Mouse (Mus musculus): ENCODE data around the gene Ldhc.
"Not testable (repeated sequence)": the region's sequence is repeated elsewhere in the genome, so short reads cannot be mapped to it uniquely, and the experiment has no call there.

The Ldhc gene

DNA sequence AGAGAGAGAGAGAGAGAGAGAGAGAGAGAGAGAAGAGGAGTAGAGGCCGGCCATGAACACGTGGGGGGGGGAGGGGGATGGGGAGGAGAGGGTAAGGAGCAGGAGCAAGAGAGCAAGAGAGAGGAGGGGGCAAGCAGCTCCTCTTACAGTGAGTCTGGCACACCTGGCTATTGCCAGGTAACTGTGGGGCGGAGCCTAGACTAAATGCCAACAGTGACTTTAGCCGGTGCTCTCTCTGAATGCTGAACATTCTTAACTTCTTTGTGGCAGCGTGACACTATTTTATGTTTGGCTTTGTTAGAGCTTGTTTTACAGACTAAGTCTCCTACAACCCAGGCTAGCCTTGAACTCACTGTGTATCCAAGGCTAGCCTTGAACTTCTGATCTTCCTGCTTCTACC, 18.7 kb upstream of the Ldhc start:
- DNase-seq (ENCODE audit: low read depth, low spot score) = no peak

DNA sequence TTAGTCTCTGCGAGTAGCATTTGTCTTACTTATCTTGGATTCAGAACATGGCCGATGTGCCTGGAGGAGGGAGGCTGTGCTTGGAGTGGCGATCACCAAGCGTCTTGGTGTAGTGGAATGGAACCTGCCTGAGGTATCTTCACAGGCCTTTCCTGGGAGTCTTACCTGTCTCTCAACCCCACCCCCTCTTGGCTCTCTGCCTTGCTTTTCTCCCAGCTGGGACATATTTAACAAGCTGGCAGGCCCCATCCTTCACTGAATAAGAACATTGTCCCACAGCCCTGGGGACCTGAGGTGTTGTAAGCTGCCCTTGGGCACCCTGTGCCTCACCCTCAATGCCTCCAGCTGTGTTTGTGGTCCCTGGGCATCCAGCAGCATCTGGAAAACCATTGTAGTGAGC, 17.4 kb upstream of the Ldhc start:
- DNase-seq (ENCODE audit: low read depth, low spot score) = no peak

DNA sequence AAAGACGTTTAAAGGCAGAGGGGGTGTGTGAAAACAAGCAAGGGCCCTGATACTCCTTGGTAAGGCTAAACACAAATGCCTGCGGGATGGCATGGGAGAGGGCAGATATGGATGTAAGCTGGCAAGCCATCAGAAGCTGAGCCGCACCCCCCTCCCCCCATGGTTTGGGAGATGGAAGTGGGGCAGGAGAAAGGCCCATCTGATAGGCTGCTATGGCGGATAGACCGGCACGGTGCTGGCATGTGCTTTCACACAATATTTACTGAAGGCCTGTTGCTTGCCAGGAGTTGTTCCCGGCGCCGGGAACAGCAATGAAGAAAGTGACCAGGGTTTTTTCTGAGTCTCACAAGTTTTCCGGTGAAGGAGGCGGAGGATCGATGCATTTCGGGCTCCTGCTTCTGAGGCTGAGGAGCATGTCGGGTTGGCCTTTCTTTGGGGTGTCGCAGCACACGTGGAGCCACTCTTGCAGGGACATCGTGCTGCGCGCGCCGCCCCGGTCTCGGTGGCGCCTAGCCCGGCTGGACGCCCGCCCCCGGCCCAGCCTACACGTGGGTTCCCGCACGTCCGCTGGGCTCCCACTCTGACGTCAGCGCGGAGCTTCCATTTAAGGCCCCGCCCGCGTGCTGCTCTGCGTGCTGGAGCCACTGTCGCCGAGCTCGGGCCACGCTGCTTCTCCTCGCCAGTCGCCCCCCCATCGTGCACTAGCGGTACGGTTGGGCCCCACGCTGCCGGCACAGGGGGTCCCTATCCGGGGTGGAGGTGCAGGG, 15.6 kb upstream of the Ldhc start:
- DNase-seq (ENCODE audit: low read depth, low spot score) = peak; percentile 91

DNA sequence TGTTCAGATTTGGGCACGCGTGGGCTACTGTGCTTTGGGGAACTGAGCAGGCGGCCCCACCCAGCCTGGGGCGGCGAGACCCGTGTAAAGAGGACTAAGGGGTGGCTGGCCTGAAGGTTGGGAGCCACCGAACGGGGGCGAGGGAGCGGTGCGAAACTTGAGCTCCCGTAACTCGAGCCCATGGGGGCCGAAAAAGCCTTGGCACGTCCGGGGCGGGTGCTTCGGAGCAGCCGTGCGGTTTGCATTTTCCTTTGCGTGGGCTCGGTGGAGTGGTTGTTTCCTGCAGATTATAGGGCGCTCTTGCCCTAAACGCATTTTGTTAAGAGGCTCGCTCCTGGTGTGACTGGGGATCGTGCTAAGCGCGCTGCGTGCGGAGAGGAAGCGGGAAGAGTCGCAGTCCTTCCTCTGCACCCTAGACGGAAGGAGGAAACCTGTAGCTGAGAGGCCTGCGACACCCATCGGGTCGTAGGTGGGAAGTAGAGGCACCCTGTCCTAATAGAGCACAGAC, 15.0 kb upstream of the Ldhc start:
- DNase-seq (ENCODE audit: low read depth, low spot score) = peak; percentile 64

DNA sequence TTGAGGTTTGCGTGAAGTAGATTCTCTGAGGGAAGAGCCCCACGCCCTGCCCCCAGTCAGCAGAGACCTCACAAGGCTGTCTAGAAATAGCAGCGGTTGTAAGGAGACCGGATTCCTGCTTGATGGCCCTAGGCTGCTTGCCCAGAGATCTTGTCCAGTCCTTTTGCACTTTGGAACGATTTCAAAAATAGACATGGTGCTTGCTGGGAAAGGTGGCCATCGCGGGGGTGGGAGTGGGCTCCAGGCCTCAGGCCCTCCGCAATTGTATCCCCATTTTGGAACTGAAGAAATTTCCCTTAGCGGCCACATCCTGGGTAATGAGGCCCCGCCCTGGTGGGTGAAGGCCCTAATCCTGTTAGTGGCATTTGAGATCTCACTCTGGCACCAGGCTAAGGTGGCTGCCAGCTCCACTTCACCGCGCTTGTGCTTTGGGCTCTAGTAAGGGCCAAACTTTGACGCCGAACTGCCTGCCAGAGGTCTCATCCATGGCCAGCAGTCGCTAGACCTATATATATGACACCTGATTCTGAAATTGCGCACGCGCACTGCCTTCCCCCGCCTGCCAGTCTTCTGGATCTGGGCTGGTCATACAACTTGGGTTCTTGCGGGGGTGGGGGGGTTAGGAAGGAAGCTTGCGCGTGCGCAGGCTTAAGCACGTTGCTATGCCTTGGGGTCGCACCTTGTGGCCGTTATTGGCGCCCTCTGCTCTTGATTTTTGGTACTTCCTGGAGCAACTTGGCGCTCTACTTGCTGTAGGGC, 14.3 kb upstream of the Ldhc start:
- DNase-seq (ENCODE audit: low read depth, low spot score) = peak; percentile 90

DNA sequence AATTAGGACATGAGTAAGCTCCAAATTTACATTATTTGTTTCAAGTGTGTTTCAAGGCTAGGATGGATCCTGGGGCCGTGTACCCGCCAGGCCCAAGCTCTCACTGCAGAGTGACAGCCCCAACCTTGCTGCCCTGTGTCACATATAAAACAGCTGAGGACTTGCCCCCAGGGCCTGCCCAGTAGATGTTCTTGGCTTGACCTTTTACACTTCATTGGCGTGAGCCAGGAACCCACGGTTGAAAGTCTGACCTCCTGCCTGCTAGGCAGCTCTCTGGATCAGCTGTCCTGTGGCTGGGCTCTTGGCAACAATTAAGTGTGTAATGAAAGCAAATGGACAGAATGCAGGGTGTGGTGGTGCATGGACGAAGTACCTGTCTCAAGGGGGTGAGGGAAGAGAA, 11.7 kb upstream of the Ldhc start:
- DNase-seq (ENCODE audit: low read depth, low spot score) = no peak

DNA sequence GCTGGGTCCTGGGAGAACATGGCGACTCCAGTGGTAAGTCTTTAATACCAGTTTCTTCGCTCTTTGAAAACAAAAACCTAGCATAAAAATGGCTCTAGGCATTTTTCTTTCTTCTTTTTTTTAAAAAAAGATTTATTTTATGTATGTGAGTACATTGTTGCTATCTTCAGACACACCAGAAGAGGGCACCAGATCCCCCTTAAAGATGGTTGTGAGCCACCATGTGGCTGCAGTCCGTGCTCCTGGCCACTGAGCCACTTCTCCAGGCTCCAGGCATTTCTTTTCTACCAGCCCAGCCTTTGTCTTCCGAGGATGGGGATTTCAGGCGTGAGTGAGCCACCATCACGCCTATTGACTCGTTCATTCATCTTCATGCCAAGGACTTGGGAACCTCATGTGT, 10.0 kb upstream of the Ldhc start:
- no peak for DNase-seq (ENCODE audit: low read depth, low spot score)

DNA sequence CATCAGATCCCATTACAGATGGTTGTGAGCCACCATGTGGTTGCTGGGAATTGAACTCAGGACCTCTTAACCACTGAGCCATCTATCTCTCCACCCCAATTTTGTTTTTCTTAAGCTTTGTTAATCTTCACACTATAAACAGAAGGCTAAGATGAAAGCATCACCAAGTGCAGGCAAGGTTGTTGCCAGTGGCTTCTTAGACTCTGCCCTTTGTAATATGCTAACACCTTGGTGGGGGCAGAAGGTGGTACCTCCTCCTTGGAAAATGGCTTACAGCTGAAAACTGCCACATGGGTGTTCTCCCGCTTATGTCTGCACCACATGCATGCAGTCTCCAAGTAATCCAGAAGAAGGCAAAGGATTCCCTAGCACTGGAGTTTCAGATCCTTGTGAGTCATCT, 8.3 kb upstream of the Ldhc start:
- DNase-seq (ENCODE audit: low read depth, low spot score) = no peak

DNA sequence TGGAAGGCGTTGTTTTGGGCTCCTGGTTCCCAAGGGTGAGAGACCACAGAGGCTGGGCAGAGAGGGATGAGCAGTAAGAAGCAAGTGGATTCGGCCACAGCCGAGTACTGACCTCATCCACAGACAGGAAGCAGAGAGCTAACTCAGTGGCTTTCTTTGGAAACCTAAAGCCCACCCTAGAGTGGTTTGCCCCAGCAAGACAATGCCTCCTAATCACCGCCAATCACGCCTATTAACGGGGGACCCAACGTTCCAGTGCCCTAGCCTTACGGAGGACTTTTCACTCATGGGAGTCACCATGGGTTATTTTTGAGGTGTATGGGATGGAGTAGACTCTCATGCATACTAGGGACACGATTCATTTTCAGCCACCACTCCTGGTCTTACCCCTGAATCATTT, 7.6 kb upstream of the Ldhc start:
- DNase-seq (ENCODE audit: low read depth, low spot score) = peak; percentile 40

DNA sequence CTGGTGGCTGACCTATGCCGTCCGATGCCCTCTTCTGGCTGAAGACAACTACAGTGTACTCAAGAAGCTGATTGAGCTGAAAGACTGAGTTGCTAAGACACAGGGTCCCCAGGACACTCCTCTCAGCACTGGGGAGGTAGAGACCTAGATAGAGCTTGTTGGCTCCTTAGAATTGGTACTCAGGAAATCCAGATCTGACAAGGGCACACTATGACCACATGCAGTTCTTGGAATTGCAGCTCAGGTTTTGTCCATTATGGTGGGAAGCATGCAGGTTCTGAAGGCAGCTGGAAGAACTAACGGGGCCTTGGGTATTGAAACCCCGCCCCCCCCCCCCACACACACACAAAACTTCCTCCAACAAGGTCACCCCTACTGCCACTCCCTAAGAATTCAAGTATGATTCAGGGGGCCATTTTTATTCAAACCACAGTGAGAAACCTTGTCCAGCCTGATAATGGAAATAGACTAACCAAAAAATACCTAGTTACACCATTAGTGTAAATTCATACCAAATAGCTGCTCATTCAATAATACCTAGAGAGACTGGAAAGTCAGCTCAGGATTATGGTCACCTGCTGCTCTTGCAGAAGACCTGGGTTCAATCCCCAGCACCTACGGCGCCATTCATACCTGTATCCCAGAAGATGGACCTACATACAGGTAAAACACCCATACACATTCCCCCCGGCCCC, 5.0 kb upstream of the Ldhc start:
- DNase-seq (ENCODE audit: low read depth, low spot score) = peak; percentile 34

DNA sequence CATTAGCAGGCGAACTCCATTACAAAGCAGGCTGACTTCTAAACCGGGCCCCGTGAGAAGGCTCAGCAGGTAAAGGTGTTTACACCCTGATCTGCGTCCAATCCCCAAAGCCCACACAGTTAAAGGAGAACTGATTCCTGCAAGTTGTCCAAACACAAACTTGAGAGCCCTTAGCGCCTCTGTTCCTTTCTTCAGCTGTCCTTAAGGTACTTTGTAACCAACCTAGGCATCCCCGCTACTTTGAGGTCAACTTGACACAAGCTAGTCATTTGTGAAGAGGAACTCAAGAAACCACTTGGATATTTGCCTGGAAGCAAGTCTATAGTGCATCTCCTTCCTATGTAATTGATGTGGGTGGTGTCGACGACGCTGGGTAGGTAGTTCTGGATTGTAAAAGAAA, 3.6 kb upstream of the Ldhc start:
- no peak for DNase-seq (ENCODE audit: low read depth, low spot score)

DNA sequence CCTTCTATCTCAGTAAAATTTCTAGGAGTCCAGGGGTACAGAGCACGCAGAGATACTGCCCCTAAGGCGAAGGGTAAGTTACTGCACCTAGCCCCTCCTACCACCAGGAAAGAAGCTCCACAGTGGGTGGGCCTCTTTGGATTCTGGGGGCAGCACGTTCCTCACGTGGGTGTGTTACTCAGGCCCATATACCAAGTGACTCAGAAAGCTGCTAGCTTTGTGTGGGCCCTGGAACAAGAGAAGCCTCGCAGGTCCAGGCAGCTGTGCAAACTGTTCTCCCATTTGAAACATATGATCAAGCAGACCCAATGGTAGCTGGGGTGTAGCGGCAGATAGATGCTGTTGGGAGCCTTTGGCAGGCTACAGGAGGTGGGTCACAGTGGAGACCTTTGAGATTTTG, 2.0 kb upstream of the Ldhc start:
- DNase-seq (ENCODE audit: low read depth, low spot score) = no peak

DNA sequence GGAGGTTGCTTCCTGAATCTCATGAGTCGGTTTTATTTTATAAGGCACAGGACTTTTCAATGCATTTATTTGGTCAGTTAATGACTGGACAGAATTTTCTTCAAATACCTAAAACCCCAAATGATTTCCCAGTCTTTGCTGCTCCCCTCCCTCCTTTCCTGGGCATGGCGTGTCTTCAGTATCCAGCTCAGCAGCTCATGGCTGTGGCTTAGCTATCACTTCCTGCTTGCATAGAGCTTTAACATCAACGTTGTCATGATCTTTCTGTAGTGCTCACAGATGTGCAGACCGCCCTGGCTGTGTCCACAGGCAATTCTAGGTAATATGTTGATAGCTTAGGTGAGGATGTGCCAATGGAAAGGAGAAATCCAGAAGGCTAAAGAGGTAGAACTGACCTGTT, 11.0 kb downstream of the Ldhc start:
- no peak for DNase-seq (ENCODE audit: low read depth, low spot score)

DNA sequence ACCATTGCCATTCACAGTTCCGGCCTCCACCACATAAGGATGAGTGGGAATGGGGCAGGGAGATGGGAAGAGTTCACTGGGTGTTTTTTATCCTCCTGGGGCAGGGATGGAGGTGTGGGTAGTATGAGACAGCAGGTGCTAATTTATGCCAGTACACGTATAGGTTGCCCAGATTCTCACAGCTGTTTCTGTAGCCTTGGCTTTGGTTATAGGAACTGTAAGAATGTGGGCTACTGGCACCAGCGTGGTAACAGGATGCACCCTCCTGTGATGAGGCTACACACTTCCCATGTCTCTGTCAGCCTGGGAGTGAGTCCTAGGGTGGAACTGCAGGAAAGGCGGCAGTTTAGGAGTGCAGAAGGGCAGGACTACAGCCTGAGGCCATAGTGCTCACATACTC, 15.8 kb downstream of the Ldhc start:
- no peak for DNase-seq (ENCODE audit: low read depth, low spot score)

DNA sequence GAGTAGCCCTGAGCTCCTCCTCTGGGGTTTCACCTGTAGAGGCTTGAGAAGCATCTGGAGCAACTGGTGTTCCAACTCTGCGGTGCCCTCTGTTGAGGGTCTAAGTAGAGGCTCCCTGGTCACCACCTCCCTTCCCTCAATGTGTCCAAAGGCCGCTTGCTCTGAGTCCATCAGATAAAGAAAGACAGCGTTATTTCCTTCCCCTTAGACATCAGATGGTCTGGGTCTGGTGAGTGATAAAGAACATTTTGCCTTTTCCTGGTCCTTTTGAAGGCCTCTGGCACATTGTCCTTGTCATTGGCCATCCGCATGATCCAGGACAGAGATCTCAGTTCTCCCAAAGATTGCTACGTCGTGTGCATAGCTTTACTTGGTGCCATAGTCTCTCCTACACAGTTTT, 16.3 kb downstream of the Ldhc start:
- no peak for DNase-seq (ENCODE audit: low read depth, low spot score)

DNA sequence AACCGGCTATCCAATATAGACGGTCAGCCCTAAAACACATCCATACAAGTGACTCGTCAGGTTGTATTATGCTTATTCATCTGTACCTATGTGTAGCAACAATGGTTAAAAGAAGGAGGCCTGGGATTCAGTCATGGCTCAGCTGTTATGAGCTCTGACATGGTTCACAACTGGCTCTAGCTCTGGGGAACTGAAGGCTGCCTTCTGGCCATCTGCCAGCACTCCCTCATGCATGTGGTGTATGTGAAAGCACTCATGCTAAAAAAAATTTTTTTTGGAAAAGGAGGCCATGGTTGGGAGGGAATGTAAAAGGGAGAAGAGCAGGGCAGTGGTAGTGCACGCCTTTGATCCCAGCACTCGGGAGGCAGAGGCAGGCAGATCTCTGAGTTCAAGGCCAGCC, 18.8 kb downstream of the Ldhc start:
- no peak for DNase-seq (ENCODE audit: low read depth, low spot score)

DNA sequence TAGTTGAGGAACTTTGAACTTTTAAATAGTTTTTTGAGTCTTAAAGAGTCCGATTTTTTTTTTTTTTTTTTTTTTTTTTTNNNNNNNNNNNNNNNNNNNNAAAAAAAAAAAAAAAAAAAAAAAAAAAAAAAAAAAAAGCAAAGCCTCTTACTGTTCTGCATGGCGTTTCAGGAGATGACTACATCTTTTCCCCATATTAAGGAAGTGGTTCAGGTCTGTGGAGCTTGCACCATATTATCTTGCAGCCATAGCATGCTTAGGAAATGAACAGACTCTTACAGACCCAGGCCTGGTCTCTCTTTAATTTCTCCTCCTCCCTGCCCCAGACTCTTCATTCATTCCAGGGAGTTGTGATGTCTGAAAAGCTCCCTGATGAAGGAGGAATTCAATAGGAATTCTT, 20.0 kb downstream of the Ldhc start:
- no peak for DNase-seq (ENCODE audit: low read depth, low spot score)

DNA sequence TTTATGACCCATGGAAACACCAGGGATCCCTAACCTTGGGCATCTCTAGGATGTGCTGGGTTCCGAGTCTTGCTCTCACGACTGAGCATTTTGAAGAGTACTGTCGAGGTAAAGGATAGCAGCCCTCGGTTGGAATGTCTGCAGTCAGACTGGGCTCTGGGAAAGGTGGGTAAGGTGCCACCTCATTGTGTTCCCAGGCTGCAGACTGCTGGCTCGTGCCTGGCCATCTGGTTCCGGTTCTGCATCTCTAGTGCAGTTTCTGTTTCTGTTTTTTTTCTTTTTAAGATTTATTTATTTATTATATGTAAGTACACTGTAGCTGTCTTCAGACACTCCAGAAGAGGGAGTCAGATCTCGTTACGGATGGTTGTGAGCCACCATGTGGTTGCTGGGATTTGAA, 20.9 kb downstream of the Ldhc start:
- not testable (repeated sequence) for DNase-seq (ENCODE audit: low read depth, low spot score)

DNA sequence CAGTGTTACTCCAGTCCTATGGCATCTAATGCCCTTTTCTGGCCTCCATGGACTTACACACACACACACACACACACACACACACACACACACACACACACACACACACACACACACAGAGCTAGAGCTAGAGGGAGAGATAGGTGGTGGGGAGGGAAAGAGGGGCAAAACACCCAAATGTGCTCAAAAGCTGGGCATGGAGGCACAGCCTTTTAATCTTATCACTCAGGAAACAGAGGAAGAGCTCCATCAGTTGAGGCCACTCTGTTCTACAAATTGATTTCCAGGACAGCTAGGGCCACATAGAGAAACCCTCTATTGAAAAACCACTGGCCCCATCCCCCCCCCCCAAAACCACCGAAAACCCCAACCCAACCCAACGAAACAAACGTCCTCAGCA, 22.3 kb downstream of the Ldhc start:
- no peak for DNase-seq (ENCODE audit: low read depth, low spot score)

DNA sequence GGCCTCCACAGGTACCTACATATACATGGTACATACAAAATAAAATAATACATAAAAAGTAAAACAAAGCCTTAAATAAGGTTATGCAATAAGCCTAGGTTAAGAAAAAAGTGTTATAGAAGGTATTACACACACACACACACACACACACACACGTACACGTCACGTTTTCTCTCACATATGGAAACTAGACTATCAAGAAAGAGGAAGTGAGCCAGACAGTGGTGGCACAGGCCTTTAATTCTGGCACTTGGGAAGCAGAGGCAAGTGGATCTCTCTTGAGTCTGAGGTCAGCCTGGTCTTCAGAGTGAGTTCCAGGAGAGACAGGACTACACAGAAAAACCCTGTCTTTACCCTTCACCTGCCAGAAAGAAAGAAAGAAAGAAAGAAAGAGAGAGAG, 34.5 kb downstream of the Ldhc start:
- DNase-seq (ENCODE audit: low read depth, low spot score) = no peak

DNA sequence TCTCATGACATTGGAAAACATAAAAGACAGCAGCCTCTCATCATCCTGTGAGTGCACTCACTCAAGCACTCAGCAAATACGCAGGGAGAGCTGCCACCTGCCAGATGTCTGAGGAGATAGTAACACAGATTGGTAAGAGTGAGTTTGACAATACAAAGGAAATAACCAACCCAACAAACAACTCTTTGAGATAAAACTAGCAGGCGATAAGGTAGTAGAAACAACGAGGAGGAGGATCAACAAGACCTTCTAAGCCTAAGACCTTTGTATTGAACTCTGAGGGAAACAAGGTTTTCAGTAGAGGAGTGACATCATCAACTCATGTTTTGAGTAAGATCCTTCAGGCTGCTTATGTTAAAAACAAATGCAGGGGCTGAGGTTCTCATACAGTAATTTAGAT, 38.3 kb downstream of the Ldhc start:
- DNase-seq (ENCODE audit: low read depth, low spot score) = no peak

DNA sequence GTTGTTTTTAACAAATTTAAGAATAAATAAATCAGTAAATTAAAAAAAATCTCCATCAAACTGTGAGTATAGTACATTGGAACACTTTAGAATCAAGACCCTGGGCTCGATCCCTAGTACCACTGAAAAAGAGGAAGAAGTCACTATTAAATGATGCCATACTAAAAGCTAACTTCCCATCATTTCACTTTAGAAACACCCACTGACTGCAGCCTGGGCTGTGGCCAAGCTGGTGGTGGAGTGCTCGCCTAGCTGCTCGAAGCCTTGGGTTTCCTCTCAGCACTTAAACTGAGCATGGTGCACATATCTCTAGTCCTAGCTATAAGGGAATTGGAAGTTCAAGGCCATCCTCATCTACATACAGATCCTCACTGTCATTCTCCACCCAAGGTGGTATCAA, 50.2 kb downstream of the Ldhc start:
- no peak for DNase-seq (ENCODE audit: low read depth, low spot score)

DNA sequence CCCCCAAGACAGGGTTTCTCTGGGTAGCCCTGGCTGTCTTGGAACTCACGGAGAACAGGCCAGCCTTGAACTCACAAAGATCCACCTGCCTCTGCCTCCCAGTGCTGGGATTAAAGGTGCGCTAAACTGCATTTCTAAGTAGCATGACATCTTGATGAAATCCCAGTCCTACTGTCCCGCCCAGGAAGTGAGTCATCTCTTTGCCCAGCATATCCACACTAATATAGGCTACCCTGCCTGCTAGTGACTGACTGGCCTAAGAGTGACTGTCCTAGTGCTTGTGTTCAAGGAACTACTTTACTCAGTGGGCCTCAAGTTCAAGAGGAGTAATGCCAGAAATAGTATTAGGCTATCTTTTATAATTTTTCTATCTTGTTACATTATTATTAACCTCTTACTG, 55.4 kb downstream of the Ldhc start:
- DNase-seq (ENCODE audit: low read depth, low spot score) = no peak

Data from R1 (cell line).